Mouse (Mus musculus) forebrain, embryonic 14.5 days (tissue): ENCODE results near the gene Ccdc77. TPM values are rescaled to one million over a fixed set of nuclear protein-coding genes. Genes with fewer than 3 reads are reported as not detected.
A peak's percentile ranks its signal among the peaks of the same experiment; 100 is the strongest.
"Not testable (repeated sequence)": the region's sequence is repeated elsewhere in the genome, so short reads cannot be mapped to it uniquely, and the experiment has no call there.

Source experiments
- ATAC-seq: fragments of 200-750 bp; cut with Nextera tagmentation; 2 replicates; pipeline ENCODE4 v1.8.0; 2017; ENCODE audit warnings: mild to moderate bottlenecking, moderate library complexity
- DNase-seq: peaks from one replicate; pipeline ENCODE4 v3.0.0-alpha.2; 2015; ENCODE audit warnings: low spot score
- H3K27ac ChIP-seq: fragments of 300-500 bp; sonication (generic); 2 replicates; pipeline ENCODE4 v1.5.1; 2014; ENCODE audit warnings: low read depth, mild to moderate bottlenecking, control low read depth, low read length, moderate library complexity
- H3K27me3 ChIP-seq: fragments of 300-500 bp; sonication (generic); replicated peaks from 2 replicates; pipeline ENCODE4 v1.6.1; 2014; ENCODE audit warnings: low read length, control low read depth, mixed read lengths; ENCODE audit not compliant: control insufficient read depth, insufficient read depth
- H3K36me3 ChIP-seq: fragments of 300-500 bp; sonication (generic); 2 replicates; pipeline ENCODE4 v1.6.1; 2014; ENCODE audit warnings: low read length, control low read depth; ENCODE audit not compliant: control insufficient read depth, insufficient read depth
- H3K4me1 ChIP-seq: fragments of 300-500 bp; sonication (generic); 2 replicates; pipeline ENCODE4 v1.6.1; 2014; ENCODE audit warnings: antibody characterized with exemption, low read length, control low read depth; ENCODE audit not compliant: control insufficient read depth, insufficient read depth
- H3K4me2 ChIP-seq: fragments of 300-500 bp; sonication (generic); 2 replicates; pipeline ENCODE4 v1.6.1; 2014; ENCODE audit warnings: mild to moderate bottlenecking, control low read depth, low read length
- H3K4me3 ChIP-seq: fragments of 300-500 bp; sonication (generic); 2 replicates; pipeline ENCODE4 v1.5.1; 2014; ENCODE audit warnings: low read depth, low read length, control low read depth
- H3K9ac ChIP-seq: fragments of 300-500 bp; sonication (generic); 2 replicates; pipeline ENCODE4 v1.6.1; 2014; ENCODE audit warnings: mild to moderate bottlenecking, low read length, control low read depth, moderate library complexity
- H3K9me3 ChIP-seq: fragments of 300-500 bp; sonication (generic); replicated peaks from 2 replicates; pipeline ENCODE4 v1.6.1; 2016; ENCODE audit warnings: low read length, control low read depth, mixed read lengths; ENCODE audit not compliant: control insufficient read depth
- WGBS: fragments of 180-500 bp; shearing (Covaris S2); extraction: QIAGEN DNeasy Blood & Tissue Kit; methylation state at CpG from one replicate; pipeline ENCODE4 v1.1.7; 2014; 5-methylcytosine and 5-hydroxymethylcytosine counted together
- polyA plus RNA-seq: library from polyadenylated mRNA; unstranded; fragments of >200 nt; fragmentation: Nextera tagmentation; extraction: Ambion mirVana; gene quantifications from 2 replicates; pipeline ENCODE4 v1.2.1, GENCODE M21; 2014

Ccdc77 gene
- polyA plus RNA-seq, 1 experiment from 2014 or later, result 14.5 TPM

DNA sequence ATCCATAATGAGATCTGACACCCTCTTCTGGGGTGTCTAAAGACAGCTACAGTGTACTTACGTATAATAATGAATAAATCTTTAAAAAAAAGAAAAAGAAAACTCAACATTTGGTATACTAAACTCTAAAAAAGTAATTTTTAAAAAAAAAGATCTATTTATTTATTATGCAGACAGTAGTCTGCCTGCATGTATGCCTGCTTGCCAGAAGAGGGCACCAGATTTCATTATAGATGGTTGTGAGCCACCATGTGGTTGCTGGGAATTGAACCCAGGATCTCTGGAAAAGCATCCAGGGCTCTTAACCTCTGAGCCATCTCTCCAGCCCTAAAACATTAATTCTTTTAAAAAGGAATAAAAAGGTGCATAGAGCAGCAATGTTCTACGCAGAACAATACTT is 67.6 kb downstream of the Ccdc77 start:
- H3K9ac ChIP-seq, H3K4me2 ChIP-seq, ATAC-seq, H3K4me3 ChIP-seq, H3K36me3 ChIP-seq, H3K4me1 ChIP-seq, H3K27ac ChIP-seq, H3K9me3 ChIP-seq, DNase-seq: not testable (repeated sequence)
- peaks cover 10% of the 10 kb centered on the region; the same call in 1 of the 2 replicates for H3K27me3 ChIP-seq
- 99% methylated on average over 2 of the region's 2 CpGs for WGBS

DNA sequence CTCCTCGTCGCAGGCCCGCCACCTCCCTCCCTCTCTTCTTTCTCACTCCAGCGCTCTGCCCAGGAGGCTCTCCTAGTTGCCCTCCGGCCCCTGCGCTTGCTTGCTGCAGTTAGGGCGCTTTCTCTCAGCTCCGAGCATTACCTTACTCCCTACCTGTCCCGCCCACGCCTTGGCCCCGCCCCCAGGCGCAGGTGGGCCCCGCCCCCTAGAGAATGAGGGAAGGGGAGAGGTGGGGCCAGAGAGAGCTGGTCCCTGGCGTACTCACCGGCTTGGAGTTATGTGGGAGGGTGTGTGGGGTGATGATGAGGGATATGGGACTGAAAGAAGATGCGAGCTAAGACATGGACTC is 69.4 kb downstream of the Ccdc77 start:
- peaks cover 10% of the 10 kb centered on the region; the same call in 1 of the 2 replicates for H3K27me3 ChIP-seq
- H3K4me2 ChIP-seq, result peak overlapping the region; percentile 99
- H3K9ac ChIP-seq, result peak overlapping the region; percentile 62
- peak overlapping the region; percentile 61 for H3K4me3 ChIP-seq
- no peak overlapping the region for H3K27ac ChIP-seq
- H3K9me3 ChIP-seq, result no peaks in the 10 kb centered on the region
- ATAC-seq (peak; percentile 57), DNase-seq (no peak)
- H3K4me1 ChIP-seq, result peaks cover 2% of the 10 kb centered on the region; the same call in 1 of the 2 replicates
- H3K36me3 ChIP-seq, result no peaks in the 10 kb centered on the region
- WGBS, result under 1% methylated on average over 16 of the region's 16 CpGs

- Histone ChIP-seq H3K4me3 (peak within 1 kb of the TSS; percentile 61), H3K4me2 (peak within 1 kb of the TSS; percentile 99), H3K4me1 (peaks cover 2% of the 10 kb centered on the region; the same call in 1 of the 2 replicates), H3K9me3 (no peaks in the 10 kb centered on the region), H3K9ac (peak within 1 kb of the TSS; percentile 62), H3K27me3 (peaks cover 10% of the 10 kb centered on the region; the same call in 1 of the 2 replicates), H3K36me3 (no peaks in the 10 kb centered on the region), H3K27ac (no peak within 1 kb of the TSS)
- ATAC-seq, result peak; percentile 86
- peak; percentile 66 for DNase-seq
- under 1% methylated on average over 77 of the region's 79 CpGs for WGBS
Observed at GRCm38 (mm10) chr6:120294056-120294784, 70.0 kb downstream of the Ccdc77 start, which contains the start of the genes D330020A13Rik and B4galnt3. D330020A13Rik (plus strand) TSS chr6:120294364. B4galnt3 (minus strand) TSS chr6:120294559.

DNA sequence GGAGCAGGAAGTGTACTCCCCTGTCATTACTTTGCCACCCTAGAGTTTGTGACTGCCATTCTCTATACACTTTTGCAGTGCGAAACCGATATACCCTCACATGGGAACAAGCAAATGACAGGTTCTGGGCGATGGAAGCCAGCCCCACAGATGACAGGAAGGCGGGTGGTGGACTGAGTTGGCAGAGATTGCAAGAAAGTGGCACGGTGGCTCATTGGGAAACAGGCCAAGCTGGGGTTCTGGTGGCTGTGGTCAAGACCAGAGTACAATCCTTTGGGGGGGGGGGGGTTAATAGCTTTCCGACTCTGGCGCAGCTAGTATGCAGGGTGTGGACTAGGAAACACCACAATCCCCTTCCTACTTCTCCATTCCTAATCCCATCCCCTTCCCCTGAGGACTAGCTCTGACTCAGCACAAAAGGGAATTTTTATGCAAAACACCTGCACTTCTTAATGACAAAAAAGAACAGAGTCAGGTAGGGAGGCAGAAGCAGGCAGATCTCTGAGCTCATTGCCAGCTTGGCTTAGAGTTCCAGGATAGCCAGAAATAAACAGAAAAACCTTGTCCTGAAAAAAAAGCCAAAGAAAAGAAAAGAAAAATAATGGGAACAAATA is 72.7 kb downstream of the Ccdc77 start:
- H3K27me3 ChIP-seq, result peaks cover 10% of the 10 kb centered on the region; the same call in 1 of the 2 replicates

DNA sequence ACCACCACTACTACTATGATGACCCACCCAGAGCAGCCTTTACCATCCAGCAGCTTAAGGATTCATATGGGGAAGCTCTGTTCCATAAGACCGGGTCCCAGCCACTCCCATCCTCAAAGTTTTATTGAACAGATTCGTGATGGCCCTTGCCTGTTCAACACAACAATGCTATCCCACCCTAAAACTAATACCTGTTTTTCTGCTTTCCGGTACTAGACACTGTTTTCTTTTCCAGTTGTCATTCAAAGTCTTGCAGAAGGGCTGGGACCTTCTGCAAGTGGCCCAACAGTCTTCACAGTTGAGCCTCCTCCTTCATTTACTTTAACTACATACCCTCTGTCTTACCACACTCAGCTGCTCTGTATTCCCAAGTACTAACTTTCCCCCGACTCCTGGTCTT is 74.7 kb downstream of the Ccdc77 start:
- no peak for DNase-seq
- no peak overlapping the region for H3K27ac ChIP-seq
- H3K27me3 ChIP-seq, result peaks cover 7% of the 10 kb centered on the region; the same call in 1 of the 2 replicates
- H3K4me2 ChIP-seq, result no peak overlapping the region
- H3K9me3 ChIP-seq, result no peaks in the 10 kb centered on the region
- no peaks in the 10 kb centered on the region for H3K36me3 ChIP-seq
- no peak overlapping the region for H3K9ac ChIP-seq
- H3K4me1 ChIP-seq, result no peaks in the 10 kb centered on the region
- no peak for ATAC-seq
- no peak overlapping the region for H3K4me3 ChIP-seq
- WGBS, result 89% methylated on average over 4 of the region's 4 CpGs

More for the DNA sequence above, 72.7 kb downstream of the Ccdc77 start:
- DNase-seq (no peak), ATAC-seq (no peak)
- Histone ChIP-seq H3K9me3 (no peaks in the 10 kb centered on the region), H3K9ac (no peak overlapping the region), H3K4me3 (no peak overlapping the region), H3K27ac (no peak overlapping the region), H3K36me3 (no peaks in the 10 kb centered on the region), H3K4me2 (no peak overlapping the region), H3K4me1 (peaks cover 2% of the 10 kb centered on the region; the same call in 1 of the 2 replicates)
- 91% methylated on average over 7 of the region's 7 CpGs for WGBS

DNA sequence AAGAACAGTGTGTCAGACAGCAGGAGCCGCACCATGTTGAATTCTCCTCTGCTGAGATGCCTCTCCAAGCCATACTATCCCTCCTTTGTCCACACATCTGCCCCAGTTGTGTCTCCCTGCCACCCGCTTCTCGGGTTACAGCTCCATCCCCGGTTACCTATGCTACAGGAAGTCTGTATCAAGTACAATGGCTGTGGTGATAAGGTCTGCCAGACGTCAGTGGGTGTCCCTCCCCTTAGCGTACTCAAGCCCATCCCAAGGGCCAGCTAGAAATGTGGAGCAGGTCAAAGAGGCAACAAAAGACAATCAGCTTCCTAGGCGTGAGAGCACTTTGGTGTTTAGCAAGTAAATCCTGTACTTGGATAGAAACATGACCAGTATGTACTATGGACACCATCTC is 75.6 kb downstream of the Ccdc77 start:
- 53% methylated on average over 7 of the region's 7 CpGs for WGBS
- ATAC-seq (no peak), DNase-seq (no peak)
- H3K4me2 ChIP-seq, result no peak overlapping the region
- H3K9ac ChIP-seq, result no peak overlapping the region
- H3K27ac ChIP-seq, result no peak overlapping the region
- H3K27me3 ChIP-seq, result peaks cover 7% of the 10 kb centered on the region; the same call in 1 of the 2 replicates
- no peaks in the 10 kb centered on the region for H3K36me3 ChIP-seq
- H3K4me1 ChIP-seq, result no peaks in the 10 kb centered on the region
- H3K4me3 ChIP-seq, result no peak overlapping the region
- H3K9me3 ChIP-seq, result no peaks in the 10 kb centered on the region

DNA sequence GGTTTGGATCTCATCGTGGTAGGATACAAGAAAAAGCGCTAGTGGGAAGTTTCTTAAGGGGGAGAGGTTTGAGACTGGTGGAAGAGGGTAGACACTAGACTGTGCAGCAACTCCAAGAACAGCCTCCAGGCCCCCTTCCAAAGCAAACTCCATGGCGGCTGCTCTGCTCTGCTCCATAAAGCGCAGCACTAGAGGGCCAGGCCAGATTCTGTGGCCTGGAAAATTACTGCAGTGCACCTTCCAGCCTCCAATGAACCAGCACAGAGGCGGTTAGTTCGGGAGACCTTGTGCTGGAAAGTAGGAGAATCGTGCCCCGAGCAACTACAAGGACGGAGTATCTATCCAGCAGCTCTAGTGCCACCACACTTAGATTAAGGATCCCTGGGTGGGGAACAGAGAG is 76.9 kb downstream of the Ccdc77 start:
- Histone ChIP-seq H3K9ac (no peak overlapping the region), H3K36me3 (no peaks in the 10 kb centered on the region), H3K4me2 (no peak overlapping the region), H3K4me3 (no peak overlapping the region), H3K4me1 (no peaks in the 10 kb centered on the region), H3K27ac (no peak overlapping the region), H3K9me3 (no peaks in the 10 kb centered on the region), H3K27me3 (no peaks in the 10 kb centered on the region)
- WGBS, result 85% methylated on average over 9 of the region's 9 CpGs
- DNase-seq, result no peak
- ATAC-seq, result no peak

GRCm38 (mm10) chr6:120276874-120277449 is 87.2 kb downstream of the Ccdc77 start:
- H3K9ac ChIP-seq, result no peak overlapping the region
- no peaks in the 10 kb centered on the region for H3K27me3 ChIP-seq
- no peak overlapping the region for H3K4me2 ChIP-seq
- H3K9me3 ChIP-seq, result no peaks in the 10 kb centered on the region
- WGBS, result 85% methylated on average over 7 of the region's 7 CpGs
- no peaks in the 10 kb centered on the region for H3K4me1 ChIP-seq
- DNase-seq (no peak), ATAC-seq (no peak)
- no peak overlapping the region for H3K27ac ChIP-seq
- H3K4me3 ChIP-seq, result no peak overlapping the region
- H3K36me3 ChIP-seq, result no peaks in the 10 kb centered on the region
